Mouse (Mus musculus) brain, embryonic 14.5 days (tissue): Measurements from ENCODE around the gene Krt24.

ENCODE experiments used
- CTCF ChIP-seq: fragments of 200-500 bp; IDR thresholded peaks from 2 replicates; pipeline ENCODE4 v1.5.1; 2012; ENCODE audit warnings: inconsistent platforms, mild to moderate bottlenecking, moderate library complexity, borderline replicate concordance; ENCODE audit not compliant: insufficient read depth, insufficient read length; ENCODE audit errors: extremely low read depth
- POLR2A ChIP-seq: fragments of 200-500 bp; IDR thresholded peaks from 2 replicates; pipeline ENCODE4 v1.6.1; 2012; ENCODE audit warnings: mild to moderate bottlenecking, inconsistent platforms, borderline replicate concordance; ENCODE audit not compliant: poor library complexity, insufficient read depth, insufficient read length, severe bottlenecking; ENCODE audit errors: extremely low read depth

DNA sequence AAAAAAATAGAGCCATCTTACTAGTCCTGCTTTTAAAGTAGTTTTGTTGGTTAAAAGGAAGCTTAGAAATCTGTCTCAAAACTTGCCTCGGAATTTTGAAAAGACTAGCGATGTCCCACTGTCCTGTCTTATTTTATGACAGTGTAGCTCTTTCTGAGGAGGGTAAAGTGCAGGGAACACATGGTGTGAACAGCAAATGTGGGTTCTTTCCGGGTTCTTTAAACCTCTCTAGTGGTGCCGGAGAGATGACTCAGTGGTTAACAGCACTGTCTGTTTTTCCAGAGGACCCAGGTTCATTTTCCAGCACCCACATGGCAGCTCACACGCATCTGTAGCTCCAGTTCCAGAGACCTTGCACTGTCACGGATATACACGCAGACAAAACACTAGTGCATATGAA is 15.9 kb downstream of the Krt24 start:
- TF ChIP-seq POLR2A (no peak), CTCF (no peak)
